Mouse (Mus musculus) heart, postnatal 0 days (tissue): ENCODE results near the gene Tango2. TPM values are rescaled to one million over a fixed set of nuclear protein-coding genes. Genes with fewer than 3 reads are reported as not detected.

Experiments
- ATAC-seq: fragments of 200-750 bp; cut with Nextera tagmentation; 2 replicates; pipeline ENCODE4 v1.8.0; 2017; ENCODE audit warnings: low read depth, moderate number of reproducible peaks, moderate library complexity; ENCODE audit not compliant: insufficient read depth
- DNase-seq: peaks from one replicate; pipeline ENCODE4 v3.0.0-alpha.2; 2016; ENCODE audit warnings: low spot score
- H3K27ac ChIP-seq: fragments of 300-500 bp; sonication (generic); 2 replicates; pipeline ENCODE4 v1.5.1; 2014; ENCODE audit warnings: low read depth, mild to moderate bottlenecking
- H3K27me3 ChIP-seq: fragments of 300-500 bp; sonication (generic); 2 replicates; pipeline ENCODE4 v1.6.1; 2014; ENCODE audit warnings: low read length, mixed read lengths; ENCODE audit not compliant: control insufficient read depth, insufficient read depth
- H3K36me3 ChIP-seq: fragments of 300-500 bp; sonication (generic); replicated peaks from 2 replicates; pipeline ENCODE4 v1.6.1; 2014; ENCODE audit warnings: low read length, mixed read lengths; ENCODE audit not compliant: control insufficient read depth, insufficient read depth
- H3K4me1 ChIP-seq: fragments of 300-500 bp; sonication (generic); 2 replicates; pipeline ENCODE4 v1.6.1; 2014; ENCODE audit warnings: antibody characterized with exemption; ENCODE audit not compliant: control insufficient read depth, insufficient read depth
- H3K4me2 ChIP-seq: fragments of 300-500 bp; sonication (generic); 2 replicates; pipeline ENCODE4 v1.6.1; 2014; ENCODE audit warnings: low read depth, mild to moderate bottlenecking, low read length, moderate library complexity
- H3K4me3 ChIP-seq: fragments of 300-500 bp; sonication (generic); 2 replicates; pipeline ENCODE4 v1.5.1; 2014; ENCODE audit warnings: low read depth, low read length
- H3K9ac ChIP-seq: fragments of 300-500 bp; sonication (generic); replicated peaks from 2 replicates; pipeline ENCODE4 v1.6.1; 2014; ENCODE audit warnings: low read depth, low read length, mixed read lengths
- H3K9me3 ChIP-seq: fragments of 300-500 bp; sonication (generic); replicated peaks from 2 replicates; pipeline ENCODE4 v1.6.1; 2016; ENCODE audit warnings: low read length; ENCODE audit not compliant: control insufficient read depth
- CTCF ChIP-seq: IDR thresholded peaks from 2 replicates; pipeline ENCODE4 v1.5.1; 2016; ENCODE audit warnings: antibody characterized with exemption, control low read depth, low read depth
- EP300 ChIP-seq: IDR thresholded peaks from 2 replicates; pipeline ENCODE4 v1.6.1; 2016; ENCODE audit warnings: antibody characterized with exemption, low read depth
- WGBS: fragments of 180-500 bp; shearing (Covaris S2); extraction: QIAGEN DNeasy Blood & Tissue Kit; methylation state at CpG from one replicate; pipeline ENCODE4 v1.1.7; 2014; 5-methylcytosine and 5-hydroxymethylcytosine counted together
- polyA plus RNA-seq: library from polyadenylated mRNA; unstranded; fragments of >200 nt; fragmentation: Nextera tagmentation; extraction: Ambion mirVana; gene quantifications from 2 replicates; pipeline ENCODE4 v1.2.1, GENCODE M21; 2015
- total RNA-seq: library from RNA; depleted of rRNA; stranded (reverse); fragments of >200 nt; gene quantifications from 2 replicates; pipeline ENCODE4 v1.2.3, GENCODE M21; 2014; ENCODE audit warnings: low replicate concordance

The Tango2 gene
- total and polyA plus RNA-seq, 2 experiments from 2014 or later = 56.9 to 65.8 TPM

DNA sequence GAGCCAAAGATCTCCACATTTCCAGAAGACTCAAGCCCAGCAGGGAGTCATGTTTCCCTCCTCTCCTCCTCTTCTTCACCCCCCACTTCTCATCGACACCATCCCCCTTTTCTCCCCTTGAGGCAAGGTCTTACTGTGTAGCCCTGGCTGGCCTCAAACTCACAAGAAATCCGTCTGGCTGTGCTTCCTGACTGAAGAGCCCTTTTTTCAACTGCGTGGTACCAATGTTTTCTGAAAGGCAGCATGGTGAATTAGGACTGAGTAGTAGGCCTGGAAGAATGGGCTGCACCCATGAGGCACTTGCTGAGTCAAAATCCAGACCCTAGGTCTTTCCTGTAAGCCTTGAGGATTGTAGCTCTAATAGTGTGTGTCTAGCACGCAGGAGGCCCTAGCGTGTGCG lies 42.5 kb upstream of the Tango2 start:
- no peak overlapping the region for H3K9ac ChIP-seq
- H3K36me3 ChIP-seq = no peaks in the 10 kb centered on the region
- no peak overlapping the region for H3K27ac ChIP-seq
- no peak for DNase-seq
- no peak for ATAC-seq
- WGBS = 81% methylated on average over 6 of the region's 6 CpGs
- no peaks in the 10 kb centered on the region for H3K27me3 ChIP-seq
- H3K4me3 ChIP-seq = no peak overlapping the region
- peaks cover 42% of the 10 kb centered on the region for H3K4me1 ChIP-seq
- no peak overlapping the region for H3K4me2 ChIP-seq
- TF ChIP-seq EP300 = no peak
- no peak for TF ChIP-seq CTCF
- no peaks in the 10 kb centered on the region for H3K9me3 ChIP-seq

DNA sequence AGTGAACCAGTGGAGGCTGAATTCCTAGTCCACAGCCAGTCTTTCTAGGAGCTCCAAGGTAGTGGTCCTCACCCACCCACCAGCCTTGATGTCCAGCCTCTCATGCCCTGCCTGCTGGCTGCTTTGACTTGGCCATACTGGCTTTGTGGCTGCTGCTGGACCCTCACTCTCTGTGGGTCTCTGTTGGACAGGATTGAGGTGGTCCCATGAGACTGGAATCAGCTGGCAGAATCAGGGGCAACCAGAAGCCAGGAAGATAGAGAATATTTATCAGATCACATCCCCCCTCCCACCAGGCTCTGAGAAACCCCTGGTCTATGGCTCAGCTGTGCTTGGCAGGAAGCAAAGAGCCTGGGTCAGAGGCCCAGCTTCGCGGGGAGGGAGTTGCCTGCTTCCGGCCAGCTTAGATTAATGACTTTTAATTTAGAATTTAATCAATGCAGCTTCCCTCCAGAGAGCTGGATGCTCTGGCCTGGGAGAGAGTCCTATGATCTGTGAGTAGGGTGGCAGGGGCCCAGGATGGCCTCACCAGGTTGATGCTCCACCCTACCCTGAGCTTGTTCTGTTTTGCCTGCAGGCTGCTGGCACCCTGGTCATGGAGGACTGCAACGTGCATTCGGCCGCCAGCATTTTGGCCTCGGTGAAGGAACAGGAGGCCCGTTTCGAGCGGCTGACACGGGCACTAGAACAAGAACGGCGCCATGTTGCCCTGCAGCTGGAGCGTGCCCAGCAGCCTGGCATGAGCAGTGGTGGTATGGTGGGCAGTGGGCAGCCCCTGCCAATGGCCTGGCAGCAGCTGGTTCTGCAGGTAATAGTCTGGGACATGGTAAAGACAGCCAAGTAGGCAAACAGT lies 40.9 kb upstream of the Tango2 start:
- Histone ChIP-seq H3K9ac (no peak overlapping the region), H3K27ac (peak overlapping the region; percentile 4; the same call in 1 of the 2 replicates)

DNA sequence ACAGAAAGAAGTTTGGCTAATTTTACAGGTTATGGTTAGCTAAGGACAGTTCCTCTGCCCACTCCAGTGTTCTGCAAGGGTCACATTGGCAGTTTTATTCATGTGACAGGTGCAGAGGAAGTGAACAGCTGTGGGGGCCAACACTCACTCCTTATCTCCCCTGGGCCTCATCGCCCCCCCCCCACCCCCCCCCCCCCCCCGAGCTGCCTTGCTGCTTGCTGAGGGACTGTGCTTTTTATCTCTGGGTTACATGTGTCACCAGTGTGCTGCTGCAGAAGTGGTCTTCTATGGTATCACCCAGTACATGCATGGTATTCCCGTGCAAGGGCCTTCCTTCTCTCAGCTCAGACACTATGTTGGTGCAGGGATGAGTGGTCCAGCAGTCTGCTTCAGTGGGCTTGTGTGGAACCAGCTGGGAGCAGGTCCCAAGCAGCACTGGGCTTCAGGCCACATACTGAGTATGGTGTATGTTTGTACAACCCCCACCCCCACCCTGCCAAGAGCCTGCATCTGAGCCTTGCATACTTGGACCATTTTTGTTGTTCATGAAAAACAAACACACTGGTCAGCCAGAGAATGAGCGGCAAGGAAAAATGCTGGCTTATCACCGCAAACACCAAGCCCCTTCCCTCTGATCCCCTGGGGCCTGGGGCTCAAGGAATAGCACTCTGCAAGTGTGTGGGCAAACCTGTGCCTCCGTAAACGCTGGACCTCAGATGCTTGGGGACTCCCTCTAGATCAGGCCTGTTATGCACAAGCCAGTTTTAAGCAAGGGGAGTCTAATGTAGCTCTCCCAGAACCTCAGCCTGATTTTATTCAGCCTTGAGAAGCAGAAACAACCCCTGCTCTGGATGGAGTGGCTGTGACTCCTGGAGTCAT lies 40.0 kb upstream of the Tango2 start:
- Histone ChIP-seq H3K4me1 (peaks cover 33% of the 10 kb centered on the region), H3K27me3 (no peaks in the 10 kb centered on the region), H3K27ac (peak overlapping the region; percentile 4; the same call in 1 of the 2 replicates), H3K4me2 (no peak overlapping the region), H3K9ac (0 out of 2 replicates have a peak overlapping the region, but pooled peaks have one; percentile 0), H3K9me3 (no peaks in the 10 kb centered on the region), H3K36me3 (no peaks in the 10 kb centered on the region), H3K4me3 (no peak overlapping the region)
- ATAC-seq (no peak), DNase-seq (no peak)
- WGBS = 34% methylated on average over 6 of the region's 7 CpGs
- no peak for TF ChIP-seq EP300
- no peak for TF ChIP-seq CTCF

More for the DNA sequence above, 40.9 kb upstream of the Tango2 start:
- TF ChIP-seq EP300 = no peak
- no peak for TF ChIP-seq CTCF
- Histone ChIP-seq H3K4me2 (no peak overlapping the region), H3K36me3 (no peaks in the 10 kb centered on the region), H3K4me3 (no peak overlapping the region), H3K4me1 (peaks cover 27% of the 10 kb centered on the region), H3K27me3 (no peaks in the 10 kb centered on the region), H3K9me3 (no peaks in the 10 kb centered on the region)
- DNase-seq (no peak), ATAC-seq (no peak)
- WGBS = 83% methylated on average over 14 of the region's 14 CpGs

DNA sequence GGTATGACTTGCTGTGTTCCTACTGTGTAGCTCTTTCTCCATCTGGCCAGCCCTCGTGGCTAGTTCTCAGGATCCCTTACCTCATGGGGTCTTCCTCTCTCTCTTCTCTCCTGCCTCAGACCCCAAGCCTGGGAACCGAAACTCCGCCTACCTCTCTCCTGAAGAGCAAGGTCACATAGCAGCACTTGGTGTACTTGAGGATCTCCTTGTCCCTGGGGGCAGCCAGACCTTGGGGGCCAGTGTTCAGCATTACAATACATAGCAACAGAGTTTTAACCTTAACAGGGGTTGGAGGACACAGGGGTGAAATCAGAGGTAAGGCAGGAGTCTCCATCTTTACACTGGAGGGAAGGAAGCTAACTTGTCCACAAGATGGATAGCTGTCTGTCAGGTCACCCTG lies 39.1 kb upstream of the Tango2 start:
- DNase-seq (no peak), ATAC-seq (no peak)
- H3K27ac ChIP-seq = no peak overlapping the region
- H3K27me3 ChIP-seq = no peaks in the 10 kb centered on the region
- no peak overlapping the region for H3K4me3 ChIP-seq
- TF ChIP-seq CTCF (no peak), EP300 (no peak)
- H3K9me3 ChIP-seq = no peaks in the 10 kb centered on the region
- peaks cover 38% of the 10 kb centered on the region for H3K4me1 ChIP-seq
- H3K4me2 ChIP-seq = no peak overlapping the region
- H3K36me3 ChIP-seq = no peaks in the 10 kb centered on the region
- H3K9ac ChIP-seq = no peak overlapping the region
- 54% methylated on average over 3 of the region's 3 CpGs for WGBS

DNA sequence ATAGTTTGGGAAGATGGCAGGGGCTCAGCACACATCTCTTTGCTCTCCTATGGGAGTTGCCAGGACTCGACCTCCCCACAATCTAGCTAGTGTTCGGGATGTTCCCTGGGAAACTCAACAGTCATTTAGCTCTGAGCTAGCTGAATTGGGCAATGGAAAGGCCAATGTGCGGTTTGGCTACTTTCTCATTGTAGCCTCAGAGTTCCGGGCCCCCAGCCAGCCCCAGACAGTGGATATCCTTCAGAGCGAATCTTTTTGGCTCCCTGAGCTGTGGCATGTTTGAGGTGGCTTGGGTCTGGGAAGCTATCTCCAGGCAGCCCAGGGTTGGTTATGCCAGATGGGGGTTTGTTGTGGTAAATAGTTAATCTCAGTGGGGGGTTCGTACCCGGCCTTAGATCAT lies 38.5 kb upstream of the Tango2 start:
- no peaks in the 10 kb centered on the region for H3K36me3 ChIP-seq
- ATAC-seq (no peak), DNase-seq (no peak)
- WGBS = 76% methylated on average over 7 of the region's 7 CpGs
- no peaks in the 10 kb centered on the region for H3K27me3 ChIP-seq
- no peak overlapping the region for H3K4me2 ChIP-seq
- no peak overlapping the region for H3K9ac ChIP-seq
- H3K4me3 ChIP-seq = no peak overlapping the region
- H3K4me1 ChIP-seq = peaks cover 38% of the 10 kb centered on the region
- no peaks in the 10 kb centered on the region for H3K9me3 ChIP-seq
- no peak overlapping the region for H3K27ac ChIP-seq
- TF ChIP-seq CTCF (no peak), EP300 (no peak)
